Mouse (Mus musculus) spleen, adult 2 months (tissue): ENCODE results near the gene Mif4gd.

Source experiments
- CTCF ChIP-seq: fragments of 200-500 bp; IDR thresholded peaks from 2 replicates; pipeline ENCODE4 v1.5.1; 2011; ENCODE audit warnings: mild to moderate bottlenecking, inconsistent platforms; ENCODE audit not compliant: insufficient read depth, insufficient read length, insufficient replicate concordance; ENCODE audit errors: extremely low read depth
- POLR2A ChIP-seq: fragments of 200-500 bp; IDR thresholded peaks from 2 replicates; pipeline ENCODE4 v1.6.1; 2011; ENCODE audit warnings: low read depth, low read length, inconsistent platforms

- TF ChIP-seq CTCF (no peak), POLR2A (no peak)
Observed at GRCm38 (mm10) chr11:115623487-115624070, 10.8 kb upstream of the Mif4gd start.
